17 mouse cellular contexts compared by ENCODE assay signal in genomic region chr1:39474516-39474915, GRCm38 (mm10). TPM values are rescaled to one million over a fixed set of nuclear protein-coding genes. Genes with fewer than 3 reads are reported as not detected.
DNase-seq lines count a peak whose midpoint lies in the region; ATAC-seq and TF ChIP-seq lines count a peak whose summit lies in the region.
"Had no signal": no experiment of that assay in that cellular context is flagged by ENCODE, and none has a peak within 500 bp of the region (broad histone marks: within the 10 kb centered on the region; RNA-seq: fewer than 3 reads in every experiment).

No protein-coding gene starts in this region.

- ATAC-seq in kidney, postnatal 0 days (replicated peaks; ENCODE audit: low FRiP score, low read depth): 0 out of 2 replicates have a peak, but pooled peaks have one; percentile 5
- ATAC-seq: forebrain, embryonic 14.5 days; hindbrain, postnatal 0 days had no signal

- peak overlapping the region; percentile 54; the same call in 1 of the 2 replicates for H3K27ac ChIP-seq in kidney, postnatal 0 days
- H3K27ac ChIP-seq: embryonic facial prominence, embryonic 10.5 days; hindbrain, embryonic 13.5 days; hindbrain, postnatal 0 days had no signal

- 23% methylated on average over 9 of the region's 9 CpGs for WGBS in kidney, postnatal 0 days

- H3K36me3 ChIP-seq in kidney, postnatal 0 days (ENCODE audit: insufficient read depth, low read length): no peaks in the 10 kb centered on the region
- H3K36me3 ChIP-seq: embryonic facial prominence, embryonic 10.5 days; hindbrain, embryonic 13.5 days had no signal

- no peak for TF ChIP-seq CTCF in kidney, postnatal 0 days (IDR thresholded peaks at IDR 0.05; ENCODE audit: low read depth)

- DNase-seq in heart, postnatal 4 days: peak; percentile 17
- no peak for DNase-seq in heart, adult 18-20 months
- DNase-seq in kidney, postnatal 0 days (ENCODE audit: low spot score): peak; percentile 73
- no peak for DNase-seq in kidney, adult 11 months
- peak; percentile 55 for DNase-seq in ovary, adult 18-20 months (ENCODE audit: low spot score)
- DNase-seq in ovary, postnatal 10 days (ENCODE audit: low spot score): no peak
- DNase-seq in testis, postnatal 14 days (ENCODE audit: low spot score): peak; percentile 80
- DNase-seq: adrenal gland, adult 2 months; adrenal gland, postnatal 25 days; cerebellum, adult 2 months; cerebellum, postnatal 10 days; gastrocnemius, postnatal 14 days; heart, postnatal 10 days had no signal

- no peak overlapping the region for H3K4me3 ChIP-seq in kidney, postnatal 0 days (replicated peaks; ENCODE audit: low read depth, low read length)
- H3K4me3 ChIP-seq: embryonic facial prominence, embryonic 10.5 days; hindbrain, embryonic 13.5 days had no signal

- no peaks in the 10 kb centered on the region for H3K9me3 ChIP-seq in kidney, postnatal 0 days (replicated peaks; ENCODE audit: low read length)
- H3K9me3 ChIP-seq: hindbrain, embryonic 13.5 days had no signal

- no peak overlapping the region for H3K9ac ChIP-seq in kidney, postnatal 0 days (ENCODE audit: low read depth, low read length)
- H3K9ac ChIP-seq: hindbrain, embryonic 13.5 days had no signal

- H3K4me2 ChIP-seq in kidney, postnatal 0 days (ENCODE audit: low read length): no peak overlapping the region
- H3K4me2 ChIP-seq: hindbrain, embryonic 13.5 days had no signal

- H3K27me3 ChIP-seq in kidney, postnatal 0 days (ENCODE audit: insufficient read depth, low read length): no peaks in the 10 kb centered on the region

- H3K4me1 ChIP-seq in kidney, postnatal 0 days (replicated peaks; ENCODE audit: insufficient read depth, low read length): 0 out of 2 replicates have a peak, but pooled peaks cover 8% of the 10 kb centered on the region

RNA-seq across cellular contexts. Expression of gene Tbc1d8, which starts 4.0 kb away (rescaled TPM):
- 1 to 10 TPM; 8.1 to 8.9 TPM for total RNA-seq in heart, postnatal 4 days (2021)
- 1 to 10 TPM; 4.6 to 6.3 TPM for total RNA-seq in heart, adult 18-20 months (2021)
- 7.3 and 7.6 TPM in 2 replicates for polyA plus RNA-seq in kidney, postnatal 0 days (2015; fragmentation: Nextera tagmentation; extraction: Ambion mirVana)

Comparison
In these comparisons a context has a peak if more than half of its experiments do, and no peak if none do; other contexts are left out.
1. DNase-seq: peak in heart, postnatal 4 days (single experiment), kidney, postnatal 0 days (single experiment), ovary, adult 18-20 months (single experiment) and testis, postnatal 14 days (single experiment); none in heart, adult 18-20 months (0 of 2), kidney, adult 11 months (single experiment) and ovary, postnatal 10 days (single experiment).